Mouse (Mus musculus) liver, embryonic 11.5 days (tissue): Measurements from ENCODE around the gene Hist1h4k. TPM values are rescaled to one million over a fixed set of nuclear protein-coding genes. Genes with fewer than 3 reads are reported as not detected.
"Not testable (repeated sequence)": the region's sequence is repeated elsewhere in the genome, so short reads cannot be mapped to it uniquely, and the experiment has no call there.

Experiments used
- ATAC-seq: fragments of 200-750 bp; cut with Nextera tagmentation; replicated peaks from 2 replicates; pipeline ENCODE4 v1.8.0; 2017; ENCODE audit warnings: moderate number of reproducible peaks, mild to moderate bottlenecking, moderate TSS enrichment, moderate library complexity; ENCODE audit not compliant: low FRiP score
- DNase-seq: peaks from one replicate; pipeline ENCODE4 v3.0.0-alpha.2; 2017; ENCODE audit warnings: low spot score
- H3K27ac ChIP-seq: fragments of 300-500 bp; sonication (generic); 2 replicates; pipeline ENCODE4 v1.5.1; 2014; ENCODE audit warnings: mild to moderate bottlenecking, low read depth, low read length, control low read depth
- H3K27me3 ChIP-seq: fragments of 300-500 bp; sonication (generic); replicated peaks from 2 replicates; pipeline ENCODE4 v1.6.1; 2014; ENCODE audit warnings: low read length, mixed read lengths; ENCODE audit not compliant: control insufficient read depth, insufficient read depth
- H3K36me3 ChIP-seq: fragments of 300-500 bp; sonication (generic); 2 replicates; pipeline ENCODE4 v1.6.1; 2014; ENCODE audit warnings: mild to moderate bottlenecking, low read length, moderate library complexity, mixed read lengths; ENCODE audit not compliant: control insufficient read depth, insufficient read depth
- H3K4me1 ChIP-seq: fragments of 300-500 bp; sonication (generic); replicated peaks from 2 replicates; pipeline ENCODE4 v1.6.1; 2014; ENCODE audit warnings: low read length, mixed read lengths; ENCODE audit not compliant: control insufficient read depth, insufficient read depth
- H3K4me2 ChIP-seq: fragments of 300-500 bp; sonication (generic); 2 replicates; pipeline ENCODE4 v1.6.1; 2014; ENCODE audit warnings: mild to moderate bottlenecking, control low read depth, moderate library complexity
- H3K4me3 ChIP-seq: fragments of 300-500 bp; sonication (generic); 2 replicates; pipeline ENCODE4 v1.5.1; 2014; ENCODE audit warnings: low read depth, low read length, control low read depth
- H3K9ac ChIP-seq: fragments of 300-500 bp; sonication (generic); 2 replicates; pipeline ENCODE4 v1.6.1; 2014; ENCODE audit warnings: low read depth, low read length, control low read depth
- H3K9me3 ChIP-seq: fragments of 300-500 bp; sonication (generic); 2 replicates; pipeline ENCODE4 v1.6.1; 2016; ENCODE audit warnings: low read length, inconsistent platforms, mixed read lengths; ENCODE audit not compliant: control insufficient read depth
- WGBS: fragments of 180-500 bp; shearing (Covaris S2); extraction: QIAGEN DNeasy Blood & Tissue Kit; methylation state at CpG from one replicate; pipeline ENCODE4 v1.1.7; 2014; 5-methylcytosine and 5-hydroxymethylcytosine counted together
- polyA plus RNA-seq: library from polyadenylated mRNA; unstranded; fragments of >200 nt; fragmentation: Nextera tagmentation; extraction: Ambion mirVana; gene quantifications from 2 replicates; pipeline ENCODE4 v1.2.1, GENCODE M21; 2014

Hist1h4k gene
- polyA plus RNA-seq, 1 experiment from 2014 or later: 5.1 TPM

DNA sequence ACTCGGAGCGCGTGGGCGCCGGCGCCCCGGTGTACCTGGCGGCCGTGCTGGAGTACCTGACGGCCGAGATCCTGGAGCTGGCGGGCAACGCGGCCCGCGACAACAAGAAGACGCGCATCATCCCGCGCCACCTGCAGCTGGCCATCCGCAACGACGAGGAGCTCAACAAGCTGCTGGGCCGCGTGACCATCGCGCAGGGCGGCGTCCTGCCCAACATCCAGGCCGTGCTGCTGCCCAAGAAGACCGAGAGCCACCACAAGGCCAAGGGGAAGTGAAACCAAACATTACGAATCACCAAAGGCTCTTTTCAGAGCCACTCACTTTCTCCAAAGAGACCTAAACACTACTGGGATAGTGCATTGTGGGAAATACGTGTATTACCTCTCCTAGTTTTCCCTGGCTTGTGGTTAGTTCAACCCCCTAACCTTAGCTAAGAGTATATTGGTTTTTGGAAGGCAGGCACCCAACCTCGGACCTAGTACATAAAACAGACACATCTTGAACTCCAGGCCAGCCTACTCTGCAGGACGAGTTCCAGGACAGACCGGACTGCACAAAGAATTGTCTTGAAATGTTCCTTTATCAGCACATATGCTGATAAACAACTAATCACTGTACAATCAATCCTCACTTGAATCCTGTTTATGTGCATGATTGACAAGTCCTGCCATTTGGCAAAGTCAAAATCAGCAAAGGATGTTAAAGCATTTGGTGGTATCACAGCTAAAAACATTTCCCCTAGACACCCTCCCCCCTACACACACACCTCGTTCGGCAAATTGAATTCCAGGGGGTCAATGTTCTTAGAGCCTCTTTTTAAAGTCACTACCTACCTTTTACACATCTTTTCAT lies 33.5 kb downstream of the Hist1h4k start:
- peak; percentile 3; the same call in 1 of the 2 replicates for ATAC-seq
- H3K36me3 ChIP-seq: not testable (repeated sequence)

DNA sequence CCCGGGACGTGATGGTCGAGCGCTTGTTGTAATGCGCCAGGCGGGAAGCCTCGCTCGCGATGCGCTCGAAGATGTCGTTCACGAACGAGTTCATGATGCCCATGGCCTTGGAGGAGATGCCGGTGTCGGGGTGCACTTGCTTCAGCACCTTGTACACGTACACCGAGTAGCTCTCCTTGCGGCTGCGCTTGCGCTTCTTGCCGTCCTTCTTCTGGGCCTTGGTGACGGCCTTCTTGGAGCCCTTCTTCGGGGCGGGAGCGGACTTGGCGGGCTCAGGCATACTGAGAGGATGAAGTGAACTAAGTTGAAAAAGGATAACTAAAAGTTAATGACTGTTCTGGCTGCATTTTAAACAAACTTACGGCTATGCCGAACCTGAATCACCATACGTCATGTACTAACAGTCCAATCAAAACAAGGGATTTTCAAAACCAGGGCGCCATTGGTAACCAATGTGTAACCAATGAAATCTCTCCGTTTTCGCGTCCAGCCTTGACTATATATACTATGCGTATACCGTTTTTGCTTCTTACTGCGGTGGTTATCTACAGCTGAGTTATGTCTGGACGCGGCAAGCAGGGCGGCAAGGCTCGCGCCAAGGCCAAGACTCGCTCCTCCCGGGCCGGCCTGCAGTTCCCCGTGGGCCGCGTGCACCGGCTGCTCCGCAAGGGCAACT lies 34.3 kb downstream of the Hist1h4k start, which contains the start of the genes Hist1h2bl and Hist1h2ai:
Gene Hist1h2bl (minus strand): TSS at position 280 of the 676 bp plus-strand sequence.
Gene Hist1h2ai (plus strand): TSS at position 559 of the 676 bp plus-strand sequence.
- H3K27me3 ChIP-seq, H3K9me3 ChIP-seq, H3K36me3 ChIP-seq: not testable (repeated sequence)
- ATAC-seq (peak; percentile 86), DNase-seq (peak; percentile 76)
- H3K4me3 ChIP-seq: peak within 1 kb of the TSS; percentile 52
- H3K4me1 ChIP-seq: peaks cover 15% of the 10 kb centered on the region
- H3K4me2 ChIP-seq: peak within 1 kb of the TSS; percentile 74
- H3K27ac ChIP-seq: peak within 1 kb of the TSS; percentile 97
- under 1% methylated on average over 28 of the region's 50 CpGs for WGBS
- peak within 1 kb of the TSS; percentile 73 for H3K9ac ChIP-seq

More for the DNA sequence above, 33.5 kb downstream of the Hist1h4k start:
- Histone ChIP-seq H3K27ac (peak overlapping the region; percentile 97), H3K9ac (peak overlapping the region; percentile 73), H3K4me3 (peak overlapping the region; percentile 52), H3K4me2 (peak overlapping the region; percentile 72), H3K4me1 (peaks cover 15% of the 10 kb centered on the region)
- DNase-seq: peak; percentile 59
- 0% methylated on average over 8 of the region's 38 CpGs for WGBS
- H3K9me3 ChIP-seq, H3K27me3 ChIP-seq: not testable (repeated sequence)

DNA sequence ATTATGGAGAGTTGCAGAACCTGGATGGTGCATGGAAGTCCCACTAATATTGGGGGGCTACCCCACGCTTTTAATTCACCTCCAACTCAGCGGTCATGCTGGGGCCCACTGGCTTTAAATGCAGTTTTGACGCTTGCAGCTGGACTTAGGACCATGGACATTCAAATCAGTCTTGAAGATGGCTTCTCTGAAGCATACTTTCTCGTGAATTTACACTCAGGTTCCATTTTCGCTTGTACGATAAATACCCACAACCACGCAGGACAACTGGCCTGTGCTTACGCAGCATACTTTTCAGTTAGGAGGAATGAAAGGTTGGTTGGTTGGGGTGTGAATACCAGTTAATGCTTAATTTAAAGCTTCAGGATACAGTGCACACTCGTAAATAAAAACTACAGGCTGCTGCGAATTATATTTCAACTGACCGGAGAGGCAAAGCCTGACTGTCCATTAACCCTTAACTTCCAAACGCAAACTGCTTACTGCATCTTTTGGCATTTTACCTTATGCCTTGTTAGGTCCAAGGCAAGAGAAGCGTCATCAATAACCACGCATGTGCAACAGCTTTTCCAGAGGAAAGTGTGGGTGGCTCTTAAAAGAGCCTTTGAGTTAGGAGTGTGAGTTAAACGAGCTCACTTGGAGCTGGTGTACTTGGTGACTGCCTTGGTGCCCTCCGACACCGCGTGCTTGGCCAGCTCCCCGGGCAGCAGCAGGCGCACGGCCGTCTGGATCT lies 35.0 kb downstream of the Hist1h4k start:
- peak overlapping the region; percentile 73 for H3K9ac ChIP-seq
- peak overlapping the region; percentile 35 for H3K4me3 ChIP-seq
- no peaks in the 10 kb centered on the region for H3K36me3 ChIP-seq
- H3K27ac ChIP-seq: peak overlapping the region; percentile 97
- no peaks in the 10 kb centered on the region for H3K9me3 ChIP-seq
- WGBS: 2% methylated on average over 22 of the region's 22 CpGs
- no peaks in the 10 kb centered on the region for H3K27me3 ChIP-seq
- H3K4me1 ChIP-seq: peaks cover 10% of the 10 kb centered on the region
- peak; percentile 68 for DNase-seq
- peak overlapping the region; percentile 74 for H3K4me2 ChIP-seq
- no peak for ATAC-seq

DNA sequence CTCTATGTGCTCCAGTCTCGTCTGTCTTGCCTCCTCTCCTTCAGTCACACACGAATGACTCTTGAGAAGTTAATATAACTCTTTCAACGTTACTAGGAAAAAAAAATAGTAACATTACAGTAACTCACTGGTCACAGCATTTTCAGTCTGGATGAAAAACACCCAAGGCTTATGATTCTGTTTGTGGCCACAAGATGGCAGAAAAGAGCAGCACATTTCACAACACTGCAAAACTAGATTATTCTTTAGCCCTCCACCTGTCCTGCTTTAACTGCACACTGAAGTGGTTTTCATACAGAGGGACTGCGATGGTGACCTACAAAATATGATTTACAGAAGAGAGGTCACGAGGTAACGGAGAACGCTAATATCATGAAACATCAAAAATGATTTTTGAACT lies 35.6 kb downstream of the Hist1h4k start:
- H3K27ac ChIP-seq: peak overlapping the region; percentile 97
- H3K9ac ChIP-seq: peak overlapping the region; percentile 73
- WGBS: under 1% methylated on average over 7 of the region's 7 CpGs
- peaks cover 7% of the 10 kb centered on the region for H3K4me1 ChIP-seq
- no peaks in the 10 kb centered on the region for H3K9me3 ChIP-seq
- H3K4me2 ChIP-seq: peak overlapping the region; percentile 74
- ATAC-seq: no peak
- H3K27me3 ChIP-seq: no peaks in the 10 kb centered on the region
- no peaks in the 10 kb centered on the region for H3K36me3 ChIP-seq
- DNase-seq: peak; percentile 34
- H3K4me3 ChIP-seq: peak overlapping the region; percentile 35

DNA sequence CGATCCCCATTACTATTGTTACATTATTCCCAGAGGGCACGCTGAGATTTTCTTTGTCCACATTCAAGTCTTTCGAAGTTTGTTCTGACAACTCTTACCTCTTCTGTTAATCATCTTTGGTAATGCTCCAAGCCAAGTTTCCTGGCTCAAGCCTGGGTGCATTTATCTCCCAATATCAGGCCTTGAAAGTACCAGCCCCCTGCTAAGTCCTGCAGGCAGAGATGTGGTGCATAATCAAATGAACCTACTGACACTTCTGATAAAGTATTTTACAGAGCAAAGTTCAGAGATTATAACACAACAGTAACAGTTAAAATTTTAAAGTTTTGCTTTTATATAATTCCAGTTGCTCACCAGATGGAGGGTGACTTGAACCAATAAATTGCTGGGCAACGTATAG lies 38.6 kb downstream of the Hist1h4k start:
- DNase-seq: no peak
- Histone ChIP-seq H3K4me1 (peaks cover 2% of the 10 kb centered on the region; the same call in 1 of the 2 replicates), H3K27ac (no peak overlapping the region), H3K4me3 (peak overlapping the region; percentile 53), H3K4me2 (peak overlapping the region; percentile 91), H3K27me3 (no peaks in the 10 kb centered on the region), H3K36me3 (no peaks in the 10 kb centered on the region), H3K9ac (no peak overlapping the region), H3K9me3 (no peaks in the 10 kb centered on the region)
- WGBS: 29% methylated on average over 4 of the region's 4 CpGs
- ATAC-seq: no peak

DNA sequence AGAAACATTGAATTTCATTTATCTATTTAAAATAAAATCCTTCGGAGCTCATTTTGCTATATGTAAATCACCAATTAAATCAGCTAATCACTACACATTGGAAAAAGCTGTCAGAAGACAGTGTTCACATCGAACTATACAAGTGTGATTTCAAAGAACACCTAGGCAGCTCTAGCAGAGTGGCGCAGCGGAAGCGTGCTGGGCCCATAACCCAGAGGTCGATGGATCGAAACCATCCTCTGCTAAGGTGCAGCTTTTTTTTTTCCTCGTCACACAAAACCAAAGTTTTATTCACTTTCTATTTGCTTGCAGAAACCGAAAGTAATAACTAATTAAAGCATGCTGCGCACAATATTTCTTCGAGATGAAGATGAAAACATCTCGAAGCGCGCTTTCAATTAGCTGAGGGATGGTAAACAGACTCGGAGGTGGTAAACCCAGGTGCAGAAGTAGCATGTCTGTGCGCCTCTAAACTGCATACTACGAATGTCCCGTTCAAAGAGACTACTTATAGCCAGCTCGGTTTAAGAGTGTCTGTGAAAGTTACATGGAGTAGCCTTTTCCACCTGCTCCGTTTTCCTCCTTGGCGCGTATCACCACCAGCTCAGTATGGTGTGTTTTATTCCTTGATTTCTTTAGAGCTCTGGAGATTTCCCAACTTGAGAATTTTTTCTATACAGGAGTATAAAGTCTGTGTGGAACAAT lies 39.3 kb downstream of the Hist1h4k start:
- no peak overlapping the region for H3K27ac ChIP-seq
- H3K4me1 ChIP-seq: peaks cover 2% of the 10 kb centered on the region; the same call in 1 of the 2 replicates
- H3K36me3 ChIP-seq: no peaks in the 10 kb centered on the region
- ATAC-seq (peak; percentile 74), DNase-seq (peak; percentile 74)
- H3K9ac ChIP-seq: peak overlapping the region; percentile 20
- H3K27me3 ChIP-seq: no peaks in the 10 kb centered on the region
- WGBS: 3% methylated on average over 22 of the region's 22 CpGs
- H3K9me3 ChIP-seq: no peaks in the 10 kb centered on the region
- H3K4me2 ChIP-seq: peak overlapping the region; percentile 91
- H3K4me3 ChIP-seq: peak overlapping the region; percentile 53

DNA sequence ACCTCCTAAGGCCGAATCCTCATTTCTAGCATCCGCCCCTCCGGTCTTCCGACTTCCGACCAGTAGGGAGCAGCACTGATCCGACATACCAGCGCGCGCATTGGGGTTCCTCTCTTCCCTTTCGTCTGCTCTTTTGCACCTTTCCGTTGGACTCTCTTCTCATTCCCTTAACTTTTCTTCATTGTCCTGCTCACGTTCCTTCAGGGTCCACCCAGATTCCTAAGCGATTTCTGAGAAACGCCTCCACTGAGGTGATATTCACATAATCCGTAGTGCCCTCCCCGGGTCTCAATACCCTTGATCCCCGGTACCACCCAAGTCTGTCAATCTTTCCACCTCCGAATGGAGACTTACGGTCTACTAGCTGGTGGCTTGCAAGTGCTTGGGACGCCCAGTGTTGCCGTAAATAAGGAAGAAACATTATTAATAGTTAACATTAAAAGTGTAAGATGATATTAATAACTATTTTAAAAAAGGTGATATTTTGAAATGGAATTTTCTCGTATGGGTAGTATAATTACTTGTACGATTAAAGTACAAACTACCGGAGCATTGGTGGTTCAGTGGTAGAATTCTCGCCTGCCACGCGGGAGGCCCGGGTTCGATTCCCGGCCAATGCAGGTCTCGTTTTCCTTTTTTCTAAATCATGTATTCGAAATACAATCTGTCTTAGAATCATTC lies 40.1 kb downstream of the Hist1h4k start:
- H3K4me3 ChIP-seq: peak overlapping the region; percentile 71
- WGBS: under 1% methylated on average over 32 of the region's 32 CpGs
- H3K27me3 ChIP-seq: no peaks in the 10 kb centered on the region
- peak overlapping the region; percentile 91 for H3K4me2 ChIP-seq
- H3K9me3 ChIP-seq: no peaks in the 10 kb centered on the region
- DNase-seq (peak; percentile 88), ATAC-seq (peak; percentile 81)
- peak overlapping the region; percentile 72 for H3K9ac ChIP-seq
- H3K27ac ChIP-seq: peak overlapping the region; percentile 60
- H3K36me3 ChIP-seq: no peaks in the 10 kb centered on the region
- H3K4me1 ChIP-seq: peaks cover 2% of the 10 kb centered on the region; the same call in 1 of the 2 replicates
